Mouse (Mus musculus) urinary bladder, postnatal 36 days (tissue): ENCODE measurements around the gene Olfr209.
"Not testable (repeated sequence)": the region's sequence is repeated elsewhere in the genome, so short reads cannot be mapped to it uniquely, and the experiment has no call there.

Experiments
- DNase-seq, 2 experiments: peaks; one replicate each; pipeline ENCODE4 v3.0.0; 2022; ENCODE audit warnings: low spot score in 2 of 2, mixed read lengths in 1 of 2

Olfr209 gene

DNA sequence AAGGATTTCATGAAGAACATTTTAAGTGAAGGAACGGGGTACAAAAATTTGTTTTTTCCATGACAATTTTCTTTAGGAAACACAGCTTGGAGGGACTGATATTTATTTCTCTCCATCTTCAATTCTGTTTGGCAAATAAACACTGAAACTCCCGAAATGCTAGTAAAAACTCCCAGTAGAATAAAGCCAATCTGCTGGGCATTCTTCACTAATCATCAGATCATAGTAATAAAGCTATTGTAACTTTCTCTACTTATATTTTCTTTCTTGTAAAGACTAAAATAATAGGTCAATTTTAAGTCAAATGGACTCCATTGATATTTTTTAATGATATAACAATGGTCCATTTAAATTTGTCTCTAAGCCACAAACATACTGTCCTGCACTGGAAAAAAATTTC, at the start of gene Olfr209:
Gene Olfr209, minus strand, starts transcription at position 101 of the 400 bp plus-strand sequence.
- no peak for DNase-seq

DNA sequence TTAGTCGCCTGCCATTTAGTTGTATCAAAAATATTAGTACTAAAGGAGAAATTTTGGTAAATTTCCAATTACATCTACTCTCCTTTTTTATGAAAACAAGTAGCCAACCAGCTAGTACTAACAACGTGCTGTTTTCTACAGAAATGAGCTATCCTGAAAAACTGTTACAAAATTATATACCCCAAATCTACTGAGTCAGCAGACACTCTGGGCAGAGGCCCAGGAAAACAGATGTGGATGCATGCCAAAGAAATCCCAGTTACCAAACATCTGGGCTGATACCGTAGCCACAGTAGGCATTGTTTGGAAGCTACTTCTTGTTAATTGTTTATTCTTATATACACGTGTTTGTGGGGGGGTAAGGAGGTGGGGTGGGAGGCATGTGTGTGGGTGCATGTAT, 49.7 kb upstream of the Olfr209 start:
- DNase-seq: peak in 1 of 2 experiments; percentile 4

DNA sequence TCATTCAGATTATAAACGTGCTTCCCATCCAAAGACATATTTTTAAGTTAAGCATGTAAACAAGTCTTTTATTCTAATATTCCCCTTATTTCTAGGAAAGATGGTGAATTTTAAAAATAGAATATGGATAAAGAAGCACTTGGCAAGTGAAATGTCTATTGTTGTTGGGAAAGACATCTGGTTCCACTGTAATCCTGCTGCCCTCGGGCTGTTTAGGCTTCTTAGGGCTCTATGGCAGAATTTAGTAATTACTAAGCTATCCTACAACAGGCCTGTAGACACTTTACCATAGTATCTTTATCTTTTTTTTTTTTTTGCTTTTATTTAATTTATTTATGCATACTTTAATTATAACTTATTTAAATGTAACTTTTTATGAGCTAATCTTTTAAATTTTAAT, 46.0 kb upstream of the Olfr209 start:
- no peak for DNase-seq

DNA sequence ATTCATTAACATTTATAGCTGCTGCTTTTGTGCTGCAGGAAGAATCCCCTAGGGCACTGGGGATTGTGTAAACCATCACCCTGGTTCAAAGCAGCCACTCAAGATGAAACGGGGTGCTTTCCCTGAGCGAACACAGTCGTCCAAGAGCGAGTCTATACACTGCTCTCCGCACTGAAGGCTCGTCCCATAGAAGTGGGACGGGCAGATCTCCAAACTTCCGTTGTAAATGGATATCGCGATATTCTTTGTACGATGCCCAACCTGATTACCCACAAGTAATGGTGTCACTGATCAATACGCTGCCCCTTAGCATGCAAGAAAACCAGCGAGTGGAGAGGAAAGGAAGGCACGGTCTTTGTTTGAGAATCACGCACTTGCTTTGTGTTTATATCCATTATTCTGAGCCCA, 45.6 kb upstream of the Olfr209 start:
- no peak for DNase-seq

DNA sequence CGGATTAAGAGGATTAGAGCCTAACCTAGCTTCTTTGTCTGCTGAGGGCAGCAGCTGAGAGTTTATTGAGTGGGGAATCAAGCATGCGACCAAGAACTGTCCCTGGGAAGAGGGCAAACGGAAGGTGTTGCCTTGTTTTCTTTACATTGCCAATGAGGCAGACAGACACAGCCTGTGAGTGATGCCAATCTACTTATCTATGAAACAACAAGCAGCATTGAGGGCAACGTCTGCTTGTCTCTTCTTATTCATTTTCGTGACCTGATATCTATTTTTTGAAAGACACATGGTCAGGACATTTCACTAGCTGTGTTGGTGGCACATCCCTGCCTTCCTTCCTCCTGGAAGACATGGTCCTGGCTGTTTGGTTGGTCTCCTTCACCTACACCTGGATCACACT, 43.2 kb upstream of the Olfr209 start, which contains the start of gene Gabrr3:
Gene Gabrr3, plus strand, starts transcription at position 301 of the 400 bp plus-strand sequence.
- no peak for DNase-seq

DNA sequence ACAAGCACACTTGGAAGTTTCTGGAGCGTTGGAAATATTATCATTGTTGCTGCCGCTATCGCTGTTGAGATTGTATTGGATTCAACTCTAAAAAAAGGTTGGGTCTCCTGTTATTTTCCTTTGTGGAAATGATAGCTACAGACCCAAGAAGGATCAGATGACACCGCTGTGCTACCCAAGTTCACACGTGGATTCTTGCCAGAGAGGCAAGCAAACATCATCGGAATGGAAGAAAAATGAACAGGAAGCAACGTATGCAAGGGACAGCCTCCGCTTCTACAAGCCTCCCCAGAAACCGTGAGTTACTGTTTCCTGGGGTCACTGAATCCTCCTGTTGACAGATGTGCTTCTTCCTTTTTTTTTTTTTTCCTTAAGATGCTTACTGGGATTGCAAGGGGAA, 41.0 kb upstream of the Olfr209 start:
- DNase-seq: no peak

DNA sequence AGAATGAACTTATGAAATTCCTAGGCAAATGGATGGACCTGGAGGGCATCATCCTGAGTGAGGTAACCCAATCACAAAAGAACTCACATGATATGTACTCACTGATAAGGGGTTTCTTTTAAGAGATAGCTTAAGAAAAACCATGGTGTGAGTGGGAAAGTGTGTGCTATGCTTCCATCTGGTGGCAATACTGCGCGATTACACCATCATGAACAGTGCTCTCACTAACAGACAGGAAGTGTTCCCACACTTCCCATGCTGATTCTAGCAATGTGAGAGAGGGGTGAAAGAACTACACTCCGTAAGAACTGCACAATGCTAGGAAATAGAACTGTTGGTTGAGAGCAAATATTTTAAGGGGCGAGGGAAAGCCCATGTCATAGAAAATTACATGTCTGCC, 39.9 kb upstream of the Olfr209 start:
- peak in 1 of 2 experiments; percentile 2 for DNase-seq

DNA sequence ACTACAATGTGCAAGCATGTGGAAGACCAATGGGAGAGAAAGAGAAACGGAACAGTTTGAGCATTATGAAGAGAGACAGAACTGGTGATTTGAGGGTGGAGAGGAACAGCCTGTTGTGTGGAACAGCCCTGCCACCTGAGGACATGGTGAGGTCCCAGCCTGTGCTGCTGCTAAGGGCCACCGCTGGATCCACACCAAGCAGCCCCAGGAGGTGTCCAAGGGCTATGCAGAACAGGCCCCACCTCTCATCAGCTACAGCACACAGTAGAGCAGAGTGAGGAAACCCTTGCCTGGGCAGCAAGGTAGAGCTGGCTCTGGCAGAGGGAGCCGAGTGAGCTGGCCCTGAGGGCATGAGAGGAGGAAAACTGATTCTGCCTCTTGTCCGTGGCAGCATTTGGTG, 38.2 kb upstream of the Olfr209 start:
- DNase-seq: no peak

DNA sequence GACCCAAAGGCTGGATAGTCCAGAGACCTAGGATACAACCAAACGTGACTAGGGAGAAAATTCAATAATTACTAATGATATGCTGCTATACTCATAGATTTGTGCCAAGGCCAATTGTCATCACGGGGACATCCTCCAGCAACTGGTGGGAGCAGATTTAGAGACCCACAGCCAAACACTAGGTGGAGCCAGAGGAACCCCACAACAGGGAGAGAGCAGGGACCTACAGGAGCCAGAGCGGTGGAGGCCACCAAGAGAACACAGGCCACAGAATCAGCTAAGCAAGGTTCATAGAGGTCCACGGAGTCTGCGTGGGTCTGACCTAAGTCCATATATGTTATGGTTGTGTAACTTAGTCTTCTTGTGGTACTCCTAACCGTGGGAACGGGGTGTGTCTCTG, 37.3 kb upstream of the Olfr209 start:
- no peak for DNase-seq

DNA sequence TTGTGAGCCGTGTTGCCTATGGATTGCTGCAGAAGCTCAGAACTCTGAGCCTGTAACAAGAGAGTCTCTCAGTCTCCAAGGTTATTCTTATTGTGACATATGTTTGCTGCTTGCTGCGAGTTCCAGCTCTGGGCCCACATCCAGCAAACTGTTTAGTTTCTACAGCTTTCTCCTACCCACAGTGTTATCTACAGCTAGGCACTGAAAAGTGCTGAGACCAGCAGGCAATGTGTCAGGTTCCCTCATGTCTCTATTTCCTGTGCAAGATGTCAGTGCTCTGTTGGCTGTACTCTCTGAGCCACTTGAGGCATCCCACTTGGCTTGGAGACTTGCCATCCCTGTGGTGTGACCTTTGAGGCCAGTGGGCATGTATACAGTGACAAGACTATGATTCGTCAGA, 29.5 kb upstream of the Olfr209 start:
- DNase-seq: no peak

DNA sequence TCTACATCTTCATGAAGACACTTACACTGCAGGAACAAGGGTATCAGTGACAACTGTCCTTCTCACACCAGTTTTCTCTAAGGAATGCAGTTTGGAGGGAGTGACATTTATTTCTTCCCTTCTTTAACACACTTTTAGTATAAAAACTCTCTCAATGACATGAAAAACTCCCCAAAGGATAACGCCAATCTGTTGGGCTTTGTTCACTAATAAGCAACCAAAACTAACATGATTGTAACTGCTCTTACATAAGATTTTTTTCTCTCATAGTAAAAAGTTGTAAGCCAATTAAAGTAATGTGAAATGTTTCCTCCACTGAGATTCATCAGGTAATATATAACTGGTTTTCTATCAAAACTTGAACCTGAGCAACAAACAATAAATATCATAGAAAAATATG, 14.6 kb downstream of the Olfr209 start, which contains the start of gene Olfr206:
Gene Olfr206, minus strand, starts transcription at position 101 of the 400 bp plus-strand sequence.
- DNase-seq: no peak

DNA sequence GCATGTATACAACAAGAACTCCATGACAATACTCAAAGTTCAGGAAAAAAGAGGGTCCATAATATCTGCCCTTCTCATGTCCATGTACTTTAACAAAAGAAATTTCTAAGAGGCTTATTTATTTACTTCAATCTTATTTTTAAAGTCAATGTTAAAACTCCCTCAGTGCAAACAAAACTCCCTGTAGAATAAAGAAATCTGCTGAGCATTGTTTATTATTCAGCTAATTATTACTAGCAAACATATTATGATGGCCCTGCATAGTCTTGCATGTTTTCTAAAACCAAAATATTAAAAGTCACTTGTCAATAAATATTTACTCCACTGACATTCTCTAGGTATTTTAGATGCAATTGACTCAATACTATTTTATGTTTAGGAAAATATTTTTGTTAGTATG, 32.8 kb downstream of the Olfr209 start, which contains the start of gene Olfr205:
Gene Olfr205, minus strand, starts transcription at position 101 of the 400 bp plus-strand sequence.
- DNase-seq: no peak

DNA sequence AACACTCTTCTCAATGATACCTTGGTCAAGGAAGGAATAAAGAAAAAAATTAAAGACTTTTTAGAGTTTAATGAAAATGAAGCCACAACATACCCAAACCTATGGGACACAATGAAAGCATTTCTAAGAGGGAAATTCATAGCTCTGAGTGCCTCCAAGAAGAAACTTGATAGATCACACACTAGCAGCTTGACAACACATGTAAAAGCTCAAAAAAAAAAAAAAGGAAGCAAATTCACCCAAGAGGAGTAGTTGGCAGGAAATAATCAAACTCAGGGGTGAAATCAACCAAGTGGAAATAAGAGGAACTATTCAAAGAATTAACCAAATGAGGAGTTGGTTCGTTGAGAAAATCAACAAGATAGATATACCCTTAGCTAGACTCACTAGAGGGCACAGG, 40.5 kb downstream of the Olfr209 start:
- not testable (repeated sequence) for DNase-seq

DNA sequence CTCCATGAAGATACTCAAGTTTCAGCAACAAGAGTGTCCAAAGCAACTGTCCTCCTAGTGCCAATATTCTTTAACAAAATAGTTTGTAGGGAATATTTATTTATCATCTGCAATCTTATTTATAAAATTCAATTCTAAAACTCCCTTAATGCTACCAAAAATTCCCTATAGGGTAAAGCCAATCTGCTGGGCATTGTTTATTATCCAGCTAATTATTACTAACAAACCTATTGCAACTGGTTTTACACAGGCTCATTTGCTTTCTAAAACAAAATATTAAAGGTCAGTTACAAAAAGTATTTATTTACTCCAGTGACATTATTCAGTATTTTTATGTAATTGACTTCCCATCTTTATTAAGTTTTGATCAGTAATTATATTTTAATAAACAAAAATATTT, 45.6 kb downstream of the Olfr209 start, which contains the start of gene Olfr204:
Gene Olfr204, minus strand, starts transcription at position 101 of the 400 bp plus-strand sequence.
- no peak for DNase-seq
